In the genomic region with DNA sequence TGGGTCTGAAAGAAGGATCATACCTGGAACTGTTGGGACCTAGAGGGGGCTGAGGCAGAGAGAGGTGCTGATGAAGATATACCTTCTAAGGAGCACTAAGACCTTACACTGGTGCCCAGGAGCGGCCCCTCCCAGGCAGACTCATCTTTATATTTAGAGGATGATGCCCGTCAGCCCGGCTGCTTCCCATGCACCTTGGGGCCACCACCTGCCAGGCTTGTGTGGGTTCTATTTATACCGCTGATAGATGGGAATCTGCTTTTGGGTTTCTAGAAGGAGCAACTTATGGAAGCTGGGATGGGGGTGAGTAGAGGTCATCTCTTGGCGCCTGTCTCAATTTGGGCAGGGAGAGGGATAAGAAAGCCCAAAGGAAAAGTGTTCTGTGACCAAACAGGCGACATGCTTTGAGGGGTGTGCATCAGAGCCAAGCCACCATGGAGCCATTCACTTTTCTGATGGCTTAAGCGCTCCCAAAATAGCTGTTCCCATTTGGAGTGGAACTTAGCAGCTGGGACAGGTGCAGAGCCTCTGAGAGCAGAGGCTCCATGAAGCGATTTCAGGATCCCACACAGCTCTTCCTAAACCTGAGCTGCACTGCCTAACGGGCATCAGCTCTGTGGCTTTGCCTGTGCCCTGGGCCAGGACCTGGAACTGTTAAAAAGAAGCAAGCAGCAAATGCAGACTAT, we compare ENCODE assay signal across 19 mouse cellular contexts. TPM values are rescaled to one million over a fixed set of nuclear protein-coding genes. Genes with fewer than 3 reads are reported as not detected.
A peak's percentile ranks its signal among the peaks of the same experiment; 100 is the strongest.
DNase-seq lines count a peak whose midpoint lies in the region; ATAC-seq and TF ChIP-seq lines count a peak whose summit lies in the region.
"Had no signal": no experiment of that assay in that cellular context is flagged by ENCODE, and none has a peak within 500 bp of the region (broad histone marks: within the 10 kb centered on the region; RNA-seq: fewer than 3 reads in every experiment).

No protein-coding gene starts in this region.

- H3K36me3 ChIP-seq in myocyte (ENCODE audit: control insufficient read depth, insufficient read depth), result no peaks in the 10 kb centered on the region
- H3K36me3 ChIP-seq in liver, postnatal 0 days (replicated peaks; ENCODE audit: insufficient read depth, low read length), result peaks cover 12% of the 10 kb centered on the region; the same call in 1 of the 2 replicates
- peaks cover 15% of the 10 kb centered on the region for H3K36me3 ChIP-seq in forebrain, postnatal 0 days (ENCODE audit: insufficient read depth)

- H3ac ChIP-seq in myocyte (ENCODE audit: control insufficient read depth, insufficient read length), result no peak overlapping the region

- no peak overlapping the region for H3K9ac ChIP-seq in liver, postnatal 0 days (replicated peaks)
- no peak overlapping the region for H3K9ac ChIP-seq in forebrain, postnatal 0 days
- H3K9ac ChIP-seq: hindbrain, embryonic 14.5 days; kidney, embryonic 15.5 days; midbrain, embryonic 13.5 days had no signal

- H3K4me3 ChIP-seq in myocyte, result peak overlapping the region; percentile 67
- no peak overlapping the region for H3K4me3 ChIP-seq in liver, postnatal 0 days (ENCODE audit: low read depth, low read length)
- no peak overlapping the region for H3K4me3 ChIP-seq in forebrain, postnatal 0 days (ENCODE audit: low read depth, low read length)
- H3K4me3 ChIP-seq: heart, adult 2 months; kidney, embryonic 15.5 days; midbrain, embryonic 13.5 days had no signal

- peaks cover 6% of the 10 kb centered on the region for H3K79me2 ChIP-seq in myocyte (ENCODE audit: control insufficient read depth, insufficient read depth)

- no peak for TF ChIP-seq CTCF in liver, postnatal 0 days (IDR thresholded peaks at IDR 0.05; ENCODE audit: low read depth)
- no peak for TF ChIP-seq CTCF in forebrain, postnatal 0 days (IDR thresholded peaks at IDR 0.05; ENCODE audit: low read depth)

- H3K9me3 ChIP-seq in liver, postnatal 0 days (ENCODE audit: low read length), result no peaks in the 10 kb centered on the region
- H3K9me3 ChIP-seq in forebrain, postnatal 0 days (ENCODE audit: low read length), result no peaks in the 10 kb centered on the region
- H3K9me3 ChIP-seq: kidney, embryonic 15.5 days; midbrain, embryonic 13.5 days had no signal

- H3K4me1 ChIP-seq in liver, postnatal 0 days (ENCODE audit: insufficient read depth), result no peaks in the 10 kb centered on the region
- peaks cover 11% of the 10 kb centered on the region; the same call in 1 of the 2 replicates for H3K4me1 ChIP-seq in forebrain, postnatal 0 days (ENCODE audit: insufficient read depth)

- no peak for TF ChIP-seq EP300 in liver, postnatal 0 days (IDR thresholded peaks at IDR 0.05; ENCODE audit: low read depth)

- 62% methylated on average over 9 of the region's 9 CpGs for WGBS in liver, postnatal 0 days (ENCODE audit: insufficient replicate concordance)
- WGBS in forebrain, postnatal 0 days, result 65% methylated on average over 9 of the region's 9 CpGs

- H3K27me3 ChIP-seq in myocyte (ENCODE audit: control insufficient read depth, insufficient read depth, insufficient read length), result no peaks in the 10 kb centered on the region
- H3K27me3 ChIP-seq in liver, postnatal 0 days (ENCODE audit: insufficient read depth, low read length), result peaks cover 53% of the 10 kb centered on the region
- H3K27me3 ChIP-seq in forebrain, postnatal 0 days (ENCODE audit: insufficient read depth, low read length), result peaks cover 24% of the 10 kb centered on the region

- peak; percentile 32 for TF ChIP-seq POLR2A in myocyte (IDR thresholded peaks at IDR 0.05; ENCODE audit: insufficient read length, low read depth)

- H3K4me2 ChIP-seq in myocyte (ENCODE audit: low read depth), result peak overlapping the region; percentile 65
- H3K4me2 ChIP-seq in liver, postnatal 0 days (ENCODE audit: low read depth, low read length), result no peak overlapping the region
- no peak overlapping the region for H3K4me2 ChIP-seq in forebrain, postnatal 0 days (ENCODE audit: low read depth)
- H3K4me2 ChIP-seq: hindbrain, embryonic 14.5 days; kidney, embryonic 15.5 days; midbrain, embryonic 13.5 days had no signal

- no peak overlapping the region for H3K27ac ChIP-seq in liver, postnatal 0 days (ENCODE audit: low read depth)
- H3K27ac ChIP-seq in forebrain, postnatal 0 days (ENCODE audit: low read depth, low read length), result no peak overlapping the region
- H3K27ac ChIP-seq: heart, adult 2 months; hindbrain, embryonic 14.5 days; kidney, embryonic 15.5 days; midbrain, embryonic 13.5 days had no signal

- ATAC-seq in frontal cortex, adult (ENCODE audit: low TSS enrichment), result 0 out of 2 replicates have a peak, but pooled peaks have one; percentile 5
- no peak for ATAC-seq in liver, postnatal 0 days
- no peak for ATAC-seq in forebrain, postnatal 0 days
- ATAC-seq: midbrain, embryonic 13.5 days had no signal

- intact Hi-C loops in gastrocnemius, postnatal 14 days (cut with DNase I; ENCODE audit: low total_unique reads), result no loop called here

- peak; percentile 41 for DNase-seq in cerebellum, adult 11-12 months
- no peak for DNase-seq in cerebellum, postnatal 14 days
- DNase-seq in frontal cortex, postnatal 36 days (ENCODE audit: low spot score in 2 of 2), result no peak
- DNase-seq in gastrocnemius, postnatal 14 days, result peak; percentile 68
- no peak for DNase-seq in liver, postnatal 0 days
- no peak for DNase-seq in forebrain, postnatal 0 days
- DNase-seq: adrenal gland, adult 2 months; heart, adult 2 months; heart, postnatal 36 days; kidney, postnatal 4 days; liver; lung, postnatal 10 days; thymus, postnatal 14 days had no signal

TF ChIP-seq in myocyte, 11 proteins besides CTCF, POLR2A, EP300 and RAD21:
- TF ChIP-seq MYOG (IDR thresholded peaks at IDR 0.05; ENCODE audit: control insufficient read depth in 1 of 3, insufficient read depth in 1 of 3, insufficient read length in 2 of 3, low read depth in 2 of 3) (peak; percentile 75 to 98 (median 85)), E2F4 (IDR thresholded peaks at IDR 0.05; ENCODE audit: insufficient read depth) (no peak), MAX (IDR thresholded peaks at IDR 0.05; ENCODE audit: low read depth) (no peak), CEBPB (IDR thresholded peaks at IDR 0.05; ENCODE audit: insufficient read depth, poor library complexity, severe bottlenecking) (no peak), USF1 (IDR thresholded peaks at IDR 0.05; ENCODE audit: low read depth) (no peak), SRF (IDR thresholded peaks at IDR 0.05; ENCODE audit: control insufficient read depth, insufficient read length, low read depth) (no peak), TCF12 (IDR thresholded peaks at IDR 0.05; ENCODE audit: insufficient read depth, poor library complexity, severe bottlenecking) (peak; percentile 96), REST (IDR thresholded peaks at IDR 0.05; ENCODE audit: insufficient read depth, insufficient read length) (no peak), TCF3 (IDR thresholded peaks at IDR 0.05; ENCODE audit: insufficient read length, low read depth) (peak; percentile 37), POLR2AphosphoS2 (IDR thresholded peaks at IDR 0.05; ENCODE audit: insufficient read length, low read depth) (peak; percentile 24), MYOD1 (IDR thresholded peaks at IDR 0.05; ENCODE audit: control insufficient read depth in 1 of 3, insufficient read length in 2 of 3, low read depth in 2 of 3) (peak; percentile 89 to 91 (median 89))

RNA-seq across cellular contexts. Expression of a gene that starts 1.3 kb away (rescaled TPM):
- over 10,000 TPM; 58,912 to 62,167 TPM for total RNA-seq in gastrocnemius, postnatal 14 days (2021)
- polyA plus RNA-seq in myocyte (2012; fragmentation: generic; extraction: Trizol), result 9,007 TPM
- polyA plus RNA-seq in liver, postnatal 0 days (2015; fragmentation: Nextera tagmentation; extraction: Ambion mirVana), result 18.6 and 358 TPM in 2 replicates
- 10.5 and 20.1 TPM in 2 replicates for total RNA-seq in forebrain, postnatal 0 days (2014; rRNA removed)
- 17.1 and 20.4 TPM in 2 replicates for polyA plus RNA-seq in forebrain, postnatal 0 days (2015; fragmentation: Nextera tagmentation; extraction: Ambion mirVana)
- total RNA-seq: megakaryocyte progenitor cell, adult 5-6 weeks had no signal

RNA-seq across cellular contexts. Expression of a gene that starts 35.8 kb away (rescaled TPM):
- 1 to 10 TPM; 1.1 to 1.8 TPM for total RNA-seq in gastrocnemius, postnatal 14 days (2021)
- polyA plus RNA-seq in myocyte (2012; fragmentation: generic; extraction: Trizol), result 2.3 TPM
- 1.2 and 1.5 TPM in 2 replicates for polyA plus RNA-seq in liver, postnatal 0 days (2015; fragmentation: Nextera tagmentation; extraction: Ambion mirVana)
- 19.5 and 21.8 TPM in 2 replicates for total RNA-seq in forebrain, postnatal 0 days (2014; rRNA removed)
- polyA plus RNA-seq in forebrain, postnatal 0 days (2015; fragmentation: Nextera tagmentation; extraction: Ambion mirVana), result 10.0 and 10.6 TPM in 2 replicates

RNA-seq across cellular contexts. Expression of a gene that starts 53.2 kb away (rescaled TPM):
- total RNA-seq in gastrocnemius, postnatal 14 days (2021), result 1 to 10 TPM; 9.8 to 9.9 TPM
- polyA plus RNA-seq in myocyte (2012; fragmentation: generic; extraction: Trizol), result 11.7 TPM
- polyA plus RNA-seq in liver, postnatal 0 days (2015; fragmentation: Nextera tagmentation; extraction: Ambion mirVana), result 7.2 and 9.1 TPM in 2 replicates
- 21.9 and 31.8 TPM in 2 replicates for total RNA-seq in forebrain, postnatal 0 days (2014; rRNA removed)
- 16.4 and 17.3 TPM in 2 replicates for polyA plus RNA-seq in forebrain, postnatal 0 days (2015; fragmentation: Nextera tagmentation; extraction: Ambion mirVana)

Comparison
In these comparisons a context has a peak if more than half of its experiments do, and no peak if none do; other contexts are left out.
1. DNase-seq: peak in cerebellum, adult 11-12 months (single experiment) and gastrocnemius, postnatal 14 days (single experiment); none in cerebellum, postnatal 14 days (0 of 2), frontal cortex, postnatal 36 days (0 of 2), liver, postnatal 0 days (single experiment) and forebrain, postnatal 0 days (single experiment).
2. RNA of a gene that starts 1.3 kb away (polyA plus RNA-seq): 9,007 TPM in myocyte (single experiment); 17.1 to 20.4 TPM in forebrain, postnatal 0 days and 18.6 to 358 TPM in liver, postnatal 0 days; every median in the first group is over 10 times any median in the second.